Mouse (Mus musculus): ENCODE results near the gene Hoxd8.

The Hoxd8 gene

DNA sequence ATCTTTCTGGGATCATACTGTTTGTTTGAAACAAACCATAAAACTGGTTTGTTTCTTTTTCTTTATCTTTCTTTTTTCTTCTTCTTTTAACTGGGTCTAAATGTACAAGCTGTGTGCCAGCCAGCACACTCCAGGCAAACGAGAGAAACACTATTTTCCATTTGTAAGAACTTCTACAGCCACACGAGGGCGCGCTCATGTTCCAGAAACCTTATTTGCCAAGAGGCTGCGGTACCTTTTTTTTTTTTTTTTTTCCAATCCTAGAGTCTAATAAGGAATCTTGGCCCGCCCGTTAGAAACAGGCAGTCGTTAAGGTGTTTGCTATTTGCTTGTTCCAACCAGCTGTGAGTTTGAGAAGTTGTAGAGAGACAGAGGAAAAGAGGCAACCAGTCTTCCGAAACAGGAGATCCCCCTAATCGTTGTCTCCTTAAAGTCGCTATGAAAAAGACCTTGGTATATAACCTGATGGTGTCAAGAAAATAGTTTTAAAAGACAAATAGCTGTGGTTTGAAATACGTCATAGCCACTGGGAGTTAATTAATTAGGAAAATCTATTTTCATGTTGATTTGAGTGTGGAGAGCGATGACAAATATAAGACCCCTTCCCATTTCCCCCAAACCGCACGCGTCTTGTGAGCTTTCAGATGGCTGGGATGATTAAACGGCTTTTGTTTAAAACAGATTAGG lies 18.0 kb upstream of the Hoxd8 start:
- peak; percentile 50 to 64 for DNase-seq

DNA sequence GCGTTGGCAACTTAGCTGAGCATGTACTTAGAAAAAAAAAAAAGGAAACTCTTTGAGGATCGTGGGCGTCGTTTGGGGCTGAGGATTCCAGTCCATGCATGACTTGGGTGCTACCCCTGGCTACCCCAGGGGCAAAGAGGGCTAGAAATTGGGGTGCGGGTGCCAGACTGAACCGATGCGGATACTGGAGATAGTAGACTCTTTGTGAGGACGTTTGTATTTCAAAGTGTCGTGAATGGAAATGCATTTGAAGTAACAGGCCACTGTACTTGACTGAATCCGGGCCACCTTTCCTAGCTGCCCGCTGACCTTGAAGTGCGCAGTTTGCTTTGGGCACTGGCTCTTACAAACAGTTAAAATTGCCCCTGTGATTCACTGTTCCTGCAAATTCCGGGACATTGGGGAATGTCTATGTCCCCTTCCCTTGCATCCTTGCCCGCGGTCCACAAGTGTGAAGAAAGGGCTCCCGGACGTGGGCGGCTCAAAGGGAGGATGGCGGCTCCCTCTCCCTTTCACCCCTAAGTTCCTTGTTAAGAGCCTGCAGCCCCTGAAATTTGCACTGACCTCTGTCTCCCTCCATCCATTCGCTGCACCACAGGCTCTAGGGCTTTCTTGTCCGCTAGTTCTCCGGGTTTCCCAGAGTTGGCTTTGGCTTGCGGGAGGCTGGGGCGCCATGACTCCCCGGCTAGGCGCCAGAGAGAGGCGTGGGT lies 17.3 kb upstream of the Hoxd8 start:
- no peak for DNase-seq

DNA sequence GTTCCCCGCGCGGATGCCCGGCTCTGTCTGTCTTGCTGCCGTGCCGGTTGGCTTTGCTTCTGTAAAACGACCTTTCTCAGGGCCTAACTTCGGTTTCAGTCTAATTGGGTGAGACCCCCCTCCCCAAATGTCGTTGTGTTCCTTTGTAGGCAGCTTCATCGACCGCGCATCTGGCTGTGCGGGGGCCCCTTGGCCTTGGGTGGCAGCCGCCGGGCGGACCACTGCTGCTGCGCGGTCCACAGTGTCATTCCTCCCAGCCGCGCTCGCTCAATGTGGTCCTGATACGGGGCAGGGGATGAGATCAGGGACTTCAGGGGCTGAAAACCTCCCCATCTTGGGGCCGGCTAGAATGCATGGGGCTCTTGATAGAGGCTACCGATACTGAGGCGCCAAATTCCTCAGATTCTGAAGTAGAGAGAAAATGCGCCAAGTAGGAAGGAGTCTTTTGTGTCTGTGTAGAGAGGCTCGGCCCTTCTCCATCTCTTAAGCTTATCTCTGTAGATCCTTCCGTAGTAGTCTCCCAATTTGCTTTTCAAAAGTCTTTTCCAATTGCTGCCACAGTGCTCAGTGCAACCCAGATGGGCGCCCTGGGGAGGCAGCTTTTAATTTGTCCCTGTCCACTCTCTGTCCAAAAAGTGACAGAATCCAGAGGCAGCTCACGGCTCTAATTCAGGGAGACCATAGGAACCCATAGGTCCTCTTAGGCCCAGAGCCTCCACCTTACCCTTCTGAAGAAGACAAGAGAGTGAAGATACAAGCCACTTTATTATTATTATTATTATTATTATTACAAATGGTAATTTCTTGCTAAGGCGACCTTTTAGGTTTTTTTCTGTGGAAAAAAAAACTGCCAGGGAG lies 16.5 kb upstream of the Hoxd8 start:
- no peak for DNase-seq

DNA sequence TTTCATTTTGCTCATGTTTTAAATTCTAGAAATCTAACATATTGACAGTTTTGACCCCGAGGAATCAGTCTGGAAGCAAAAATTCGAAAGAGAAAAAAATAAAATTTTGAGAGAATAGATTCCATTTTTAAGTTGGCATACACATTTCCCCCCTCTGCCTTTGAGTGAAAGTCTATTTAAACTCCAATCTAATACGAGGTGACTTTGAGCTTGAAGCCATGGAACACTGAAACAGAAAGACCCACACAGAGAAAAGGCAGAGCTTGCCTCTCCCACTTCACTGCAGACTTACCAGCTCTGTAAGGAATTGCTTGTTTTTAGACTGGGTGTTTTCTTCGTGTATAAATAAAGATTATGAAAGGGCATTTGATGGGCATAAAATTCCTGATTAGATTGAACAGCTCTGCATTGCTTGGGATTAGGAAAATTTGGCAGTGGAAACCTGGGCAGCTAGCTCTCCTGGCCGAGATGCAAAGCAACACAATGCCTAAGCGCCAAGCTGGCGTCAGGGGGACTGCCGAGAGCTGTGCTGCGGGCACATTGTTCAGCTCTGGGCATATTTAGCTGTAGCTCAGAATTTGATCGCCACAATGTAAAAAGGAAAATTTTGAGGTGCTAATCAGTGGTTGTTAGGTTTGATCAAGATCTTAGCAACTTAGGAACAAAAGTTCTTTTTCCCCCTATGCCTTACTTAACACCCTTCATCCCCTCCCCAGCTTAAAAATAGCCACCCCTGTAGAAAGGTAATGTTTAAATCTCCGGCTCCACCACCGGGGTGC lies 15.4 kb upstream of the Hoxd8 start:
- no peak for DNase-seq

DNA sequence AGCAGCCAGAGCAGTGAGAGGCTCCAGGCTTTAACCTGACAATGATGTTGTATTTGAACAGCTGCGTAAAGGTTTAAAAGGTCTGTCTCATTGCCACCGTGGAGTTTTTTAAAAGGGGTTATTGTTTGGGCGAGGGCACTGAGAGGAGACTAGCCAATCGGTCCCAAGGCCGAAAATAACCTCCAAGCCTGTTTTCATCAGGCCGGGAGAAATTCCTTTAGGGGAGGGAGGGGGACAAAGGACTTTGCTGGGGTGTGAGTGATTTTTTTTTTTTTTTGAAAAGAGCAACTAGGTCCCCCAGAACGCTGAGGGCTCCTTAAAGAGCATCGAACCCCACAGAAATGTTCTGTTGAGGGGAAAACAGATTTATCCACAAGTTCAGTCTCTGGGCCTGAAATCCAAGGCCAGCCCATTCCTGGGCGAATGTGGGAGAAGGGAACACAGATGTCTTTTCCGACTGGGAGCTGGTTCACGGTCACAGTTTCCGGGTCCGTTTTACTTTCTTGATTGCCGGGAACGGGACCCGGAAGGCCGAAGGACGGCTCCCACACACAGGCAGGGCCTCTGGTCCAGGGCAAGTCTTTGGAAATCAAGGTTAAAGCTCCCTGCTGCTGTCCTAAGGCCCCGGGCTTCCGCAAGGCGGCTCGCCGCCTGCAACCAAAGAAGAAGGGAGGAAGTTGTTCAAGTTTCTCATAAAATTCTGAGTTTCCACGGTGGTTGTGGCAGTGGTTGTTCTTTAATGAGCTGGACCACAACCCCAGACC lies 14.7 kb upstream of the Hoxd8 start:
- no peak for DNase-seq

DNA sequence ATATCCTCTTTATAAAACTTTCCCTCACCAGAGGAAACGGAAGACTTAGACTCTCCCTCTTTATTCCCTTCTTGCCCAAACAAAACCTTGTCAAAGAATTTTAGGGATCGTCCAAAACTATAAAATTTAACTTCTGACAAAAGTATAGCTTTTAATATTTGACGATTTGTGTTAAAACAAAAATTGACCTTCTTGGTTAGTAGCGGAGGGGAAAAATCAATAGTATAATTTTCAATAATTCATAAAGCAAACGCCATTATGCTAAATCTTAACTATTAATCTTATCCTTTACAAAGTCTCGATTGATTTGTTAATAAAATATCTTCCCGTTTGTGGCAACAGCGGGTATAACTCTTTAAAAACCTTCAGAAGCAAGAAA lies 14.1 kb upstream of the Hoxd8 start:
- DNase-seq = no peak

DNA sequence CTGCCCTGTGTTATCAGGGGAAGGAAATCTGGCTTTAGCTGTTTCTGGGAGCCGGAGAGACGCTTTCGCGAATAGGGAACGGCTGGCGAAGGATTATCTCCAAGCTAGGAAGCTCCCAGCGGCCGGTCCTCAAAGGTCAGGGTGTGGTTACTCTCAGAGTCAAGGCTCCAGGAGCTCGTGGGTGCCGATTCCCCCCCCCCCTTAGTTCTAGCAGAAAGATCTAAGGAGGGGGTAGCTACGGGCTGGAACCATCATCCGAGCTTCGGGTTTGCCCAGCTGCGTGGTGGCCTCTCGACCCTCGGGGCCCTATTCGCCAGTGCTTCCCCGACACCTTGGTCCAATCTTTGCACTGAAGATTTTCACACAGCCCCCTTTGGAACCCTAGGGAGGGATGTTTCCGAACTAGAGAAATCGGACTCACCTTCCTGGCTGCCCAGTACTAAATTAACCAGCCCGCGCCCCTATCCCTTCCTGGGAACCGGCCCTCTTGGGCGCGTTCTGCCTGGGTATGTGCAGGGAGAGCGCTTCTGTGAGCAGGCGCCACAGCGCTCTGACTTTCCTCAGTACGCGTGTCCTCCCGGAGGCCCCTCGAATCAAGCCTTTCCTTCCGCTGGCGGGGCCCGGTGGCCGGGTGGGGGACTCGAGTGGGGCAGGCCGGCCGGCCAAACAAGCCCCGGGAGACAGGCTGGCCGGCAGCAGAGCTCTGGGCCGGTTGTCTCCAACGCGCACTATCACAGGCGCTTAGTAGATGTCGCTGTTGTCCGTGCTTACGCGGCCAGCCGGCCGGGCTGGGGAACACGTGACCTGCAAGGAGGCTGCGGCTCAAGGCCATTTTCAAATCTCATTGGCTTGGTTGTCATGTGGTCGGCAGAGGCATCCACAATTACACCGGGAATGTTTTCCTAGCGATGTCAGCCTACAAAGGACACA lies 13.1 kb upstream of the Hoxd8 start, which contains the start of gene Hoxd10:
Gene Hoxd10 (plus strand): TSS at position 903 of the 930 bp plus-strand sequence.
- no peak for DNase-seq

DNA sequence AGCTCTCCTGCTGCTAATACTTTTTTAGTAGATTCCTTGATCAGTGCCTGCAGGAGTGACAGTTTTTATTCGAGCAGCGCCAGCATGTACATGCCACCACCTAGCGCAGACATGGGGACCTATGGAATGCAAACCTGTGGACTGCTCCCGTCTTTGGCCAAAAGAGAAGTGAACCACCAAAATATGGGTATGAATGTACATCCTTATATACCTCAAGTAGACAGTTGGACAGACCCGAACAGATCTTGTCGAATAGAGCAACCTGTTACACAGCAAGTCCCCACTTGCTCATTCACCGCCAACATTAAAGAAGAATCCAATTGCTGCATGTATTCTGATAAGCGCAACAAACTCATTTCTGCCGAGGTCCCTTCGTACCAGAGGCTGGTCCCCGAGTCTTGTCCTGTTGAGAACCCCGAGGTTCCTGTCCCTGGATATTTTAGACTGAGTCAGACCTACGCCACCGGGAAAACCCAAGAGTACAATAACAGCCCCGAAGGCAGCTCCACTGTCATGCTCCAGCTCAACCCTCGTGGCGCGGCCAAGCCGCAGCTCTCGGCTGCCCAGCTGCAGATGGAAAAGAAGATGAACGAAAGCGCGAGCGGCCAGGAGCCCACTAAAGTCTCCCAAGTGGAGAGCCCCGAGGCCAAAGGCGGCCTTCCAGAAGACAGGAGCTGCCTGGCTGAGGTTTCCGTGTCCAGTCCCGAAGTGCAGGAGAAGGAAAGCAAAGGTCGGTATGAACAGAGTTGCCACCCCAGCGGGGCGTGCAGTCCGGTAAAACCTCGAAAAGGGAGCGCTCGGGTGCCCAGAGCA lies 12.2 kb upstream of the Hoxd8 start:
- no peak for DNase-seq

DNA sequence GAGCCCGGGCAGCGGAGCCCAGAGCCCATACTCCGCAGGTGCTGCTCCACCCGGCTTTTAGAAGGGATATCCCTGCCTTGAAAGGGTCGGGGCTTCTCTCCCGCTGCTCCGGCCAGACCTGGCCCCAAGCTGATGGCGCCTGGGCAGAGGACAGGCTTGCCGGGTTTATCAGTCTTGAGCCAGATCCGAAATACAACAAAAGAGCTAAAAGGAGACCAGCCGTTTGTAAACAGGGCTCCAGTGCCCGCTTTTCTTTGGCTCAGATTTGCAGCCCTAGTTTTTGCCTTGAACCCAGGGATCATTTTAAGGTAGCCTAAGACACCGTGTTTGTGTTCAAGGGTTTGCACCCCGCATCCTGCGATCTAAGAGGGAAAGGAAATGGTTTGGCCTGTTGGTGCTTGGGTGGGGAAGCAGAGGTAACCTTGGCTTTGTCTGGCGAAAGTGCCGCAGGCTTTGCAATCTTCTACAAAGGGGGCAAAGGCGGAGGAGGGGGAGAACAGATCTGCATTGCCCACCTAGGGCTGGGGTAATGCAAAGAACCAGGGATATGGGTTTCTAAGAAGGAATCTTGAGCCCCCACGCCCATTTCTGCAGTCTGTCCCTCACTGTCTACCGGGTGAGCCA lies 11.5 kb upstream of the Hoxd8 start:
- DNase-seq = no peak

DNA sequence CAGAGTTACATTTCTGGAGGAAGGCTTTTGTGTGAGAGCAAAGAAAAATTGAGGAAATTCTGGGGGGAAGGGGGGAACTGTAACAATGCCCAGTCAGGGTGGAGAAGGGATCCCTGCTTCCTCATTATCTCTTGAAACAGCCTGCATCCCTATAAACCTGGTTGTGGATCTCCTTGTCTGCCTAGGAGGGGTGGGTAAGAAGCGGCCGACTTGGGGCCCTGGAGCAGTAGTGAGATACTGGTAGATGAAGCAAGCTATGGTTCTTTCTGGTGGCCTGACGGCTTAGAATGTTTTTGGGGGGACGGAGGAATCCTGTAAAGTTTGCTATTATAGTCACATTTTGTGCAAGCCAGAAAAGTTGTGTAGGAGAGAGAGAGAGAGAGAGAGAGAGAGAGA lies 11.0 kb upstream of the Hoxd8 start:
- DNase-seq = no peak

DNA sequence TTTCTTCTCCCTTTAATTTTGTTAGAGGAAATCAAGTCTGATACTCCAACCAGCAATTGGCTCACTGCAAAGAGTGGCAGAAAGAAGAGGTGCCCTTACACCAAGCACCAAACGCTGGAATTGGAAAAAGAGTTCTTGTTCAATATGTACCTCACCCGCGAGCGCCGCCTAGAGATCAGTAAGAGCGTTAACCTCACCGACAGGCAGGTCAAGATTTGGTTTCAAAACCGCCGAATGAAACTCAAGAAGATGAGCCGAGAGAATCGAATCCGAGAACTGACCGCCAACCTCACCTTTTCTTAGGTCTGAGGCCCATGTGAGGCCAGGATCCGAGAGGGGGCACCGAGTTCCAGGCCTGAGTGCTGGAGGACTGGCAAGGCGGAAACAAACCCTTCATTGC lies 10.3 kb upstream of the Hoxd8 start:
- no peak for DNase-seq

DNA sequence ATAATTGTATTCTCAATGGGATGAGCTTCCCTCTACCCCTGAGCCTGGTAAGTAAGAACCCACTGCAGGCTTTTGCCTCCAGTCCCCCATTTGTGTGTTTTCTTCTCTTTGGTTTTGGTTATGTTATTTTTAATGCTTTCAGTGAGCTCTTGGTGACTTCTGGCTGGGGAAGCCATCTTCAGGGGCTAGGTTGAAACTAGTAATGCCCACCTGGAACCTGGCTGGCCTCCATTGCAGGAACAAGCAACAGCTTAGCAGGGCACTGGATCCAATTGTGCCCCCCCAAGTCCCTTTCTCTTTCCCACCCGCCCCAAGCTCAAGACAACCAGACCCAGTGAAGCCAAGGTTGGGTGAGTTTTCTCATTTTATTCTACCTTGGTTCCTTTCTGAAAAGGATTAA lies 9.0 kb upstream of the Hoxd8 start:
- no peak for DNase-seq

DNA sequence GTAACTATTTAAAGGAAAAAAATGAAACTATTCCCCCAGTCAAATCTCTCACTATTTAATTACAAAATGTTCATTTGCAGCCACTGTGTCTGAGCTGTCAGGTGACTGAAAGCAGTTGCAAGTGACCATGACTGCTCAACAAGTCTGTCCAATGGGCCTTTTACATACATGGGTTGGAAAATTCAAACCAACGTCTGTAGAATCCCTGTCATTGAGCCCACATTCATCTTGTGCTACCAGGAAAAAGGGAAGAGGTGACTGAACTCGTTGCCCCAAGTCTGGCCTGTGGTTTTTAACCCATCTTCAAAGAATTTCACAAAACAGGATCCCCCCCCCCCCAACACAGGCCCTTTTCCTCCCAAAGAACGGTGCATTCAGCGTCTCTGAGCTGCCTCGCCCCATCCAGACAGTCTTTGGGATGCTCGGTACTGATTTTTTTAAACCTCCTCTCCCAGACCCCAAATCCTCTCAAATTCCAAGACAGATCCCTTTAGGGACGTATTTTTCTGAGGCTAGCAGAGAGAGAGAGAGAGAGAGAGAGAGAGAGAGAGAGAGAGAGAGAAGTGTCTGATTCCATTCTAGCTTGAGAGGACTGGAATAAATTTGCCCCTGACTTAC lies 8.5 kb upstream of the Hoxd8 start:
- no peak for DNase-seq

DNA sequence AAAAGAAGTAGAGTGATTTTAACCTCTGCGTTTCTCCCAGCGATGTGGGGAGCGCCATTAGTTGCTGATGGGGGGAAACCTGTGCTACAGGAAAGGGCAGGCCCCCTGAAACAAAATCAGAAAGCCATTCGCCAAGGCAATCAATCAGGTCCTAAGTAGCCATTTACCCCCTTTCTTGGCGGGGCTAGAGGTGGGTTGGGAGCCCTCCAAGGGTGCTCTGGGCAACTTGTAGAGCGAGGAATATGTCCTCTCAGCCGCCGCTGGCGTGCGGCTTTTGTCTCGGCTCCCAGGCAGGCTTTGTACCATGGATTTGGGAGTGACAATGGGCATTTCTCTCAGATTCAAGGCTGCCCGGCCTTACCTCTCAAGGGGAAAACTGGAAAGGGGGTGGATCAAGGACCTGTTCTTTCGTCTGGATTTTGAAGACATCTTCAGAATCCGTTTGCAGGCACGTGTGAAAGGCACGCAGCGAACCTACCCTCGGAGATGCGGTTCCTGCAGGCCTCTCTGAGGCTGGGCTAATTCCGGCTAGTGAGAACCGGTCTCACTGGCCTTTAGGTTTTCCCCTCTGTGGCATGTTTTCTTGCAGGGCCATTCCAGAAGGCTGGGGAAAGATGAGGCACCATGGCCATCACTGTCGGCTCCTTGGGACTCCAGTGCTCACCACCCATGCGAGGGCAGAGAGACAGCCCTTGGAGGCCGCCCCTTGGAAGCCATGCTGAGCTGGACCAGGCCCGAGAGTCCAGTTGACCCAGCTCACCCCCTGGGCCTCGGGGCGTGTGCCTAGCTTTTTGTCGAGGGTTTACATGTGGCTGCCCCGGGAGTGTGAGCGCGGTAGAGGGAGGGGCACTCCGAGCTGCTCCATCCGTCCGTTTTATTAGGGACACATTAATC lies 7.7 kb upstream of the Hoxd8 start:
- no peak for DNase-seq

DNA sequence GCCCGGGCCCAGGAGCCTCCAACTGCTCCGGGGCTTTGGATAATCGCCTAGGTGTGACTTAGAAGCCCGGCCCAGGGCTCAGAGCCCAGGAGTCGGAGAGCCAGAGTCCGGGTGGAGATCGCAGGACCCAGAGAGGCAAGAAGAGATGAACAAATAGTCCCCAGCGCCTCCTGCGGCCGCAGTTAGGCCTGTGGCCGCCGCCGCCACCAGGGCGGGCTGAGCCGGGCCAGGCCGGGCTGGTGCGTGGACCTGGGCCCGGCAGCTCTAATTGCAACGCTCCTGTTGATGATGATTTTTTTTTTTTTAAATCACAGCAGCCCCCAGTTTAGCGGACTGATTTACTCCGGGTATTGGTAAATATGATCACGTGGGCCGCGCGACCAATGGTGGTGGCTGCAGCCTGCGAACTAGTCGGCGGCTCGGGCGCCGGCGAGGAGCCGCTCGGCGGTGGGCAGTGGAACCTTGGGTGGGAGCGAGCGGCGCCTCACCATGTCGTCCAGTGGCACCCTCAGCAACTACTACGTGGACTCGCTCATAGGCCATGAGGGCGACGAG lies 6.8 kb upstream of the Hoxd8 start, which contains the start of gene Hoxd9:
Gene Hoxd9 (plus strand): TSS at position 161 of the 555 bp plus-strand sequence.
- DNase-seq = no peak

DNA sequence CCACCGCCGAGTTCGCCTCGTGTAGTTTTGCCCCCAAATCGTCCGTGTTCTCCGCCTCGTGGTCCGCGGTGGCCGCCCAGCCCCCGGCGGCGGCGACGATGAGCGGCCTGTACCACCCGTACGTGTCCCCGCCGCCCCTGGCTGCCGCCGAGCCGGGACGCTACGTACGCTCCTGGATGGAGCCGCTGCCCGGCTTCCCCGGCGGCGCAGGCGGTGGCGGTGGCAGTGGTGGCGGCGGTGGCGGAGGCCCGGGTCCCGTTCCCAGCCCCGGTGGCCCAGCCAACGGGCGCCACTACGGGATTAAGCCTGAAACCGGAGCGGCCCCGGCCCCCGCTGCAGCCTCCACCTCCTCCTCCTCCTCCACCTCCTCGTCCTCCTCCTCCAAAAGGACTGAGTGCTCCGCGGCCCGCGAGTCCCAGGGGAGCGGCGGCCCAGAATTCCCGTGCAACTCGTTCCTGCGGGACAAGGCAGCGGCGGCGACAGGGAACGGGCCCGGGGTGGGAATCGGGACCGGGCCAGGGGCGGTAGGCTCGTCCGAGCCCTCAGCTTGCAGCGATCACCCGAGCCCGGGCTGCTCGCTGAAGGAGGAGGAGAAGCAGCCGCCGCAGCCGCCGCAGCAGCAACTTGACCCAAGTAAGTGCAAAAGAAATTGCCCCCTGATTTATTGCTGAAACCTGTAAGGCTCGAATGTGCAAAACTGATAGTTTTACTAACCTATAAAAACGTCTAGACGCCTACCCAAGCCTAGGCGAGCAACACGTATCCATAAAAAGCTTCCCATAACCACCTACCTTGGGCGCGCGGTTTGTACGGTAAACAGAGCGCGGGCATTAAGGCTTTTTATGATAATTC lies 6.0 kb upstream of the Hoxd8 start:
- DNase-seq = no peak

DNA sequence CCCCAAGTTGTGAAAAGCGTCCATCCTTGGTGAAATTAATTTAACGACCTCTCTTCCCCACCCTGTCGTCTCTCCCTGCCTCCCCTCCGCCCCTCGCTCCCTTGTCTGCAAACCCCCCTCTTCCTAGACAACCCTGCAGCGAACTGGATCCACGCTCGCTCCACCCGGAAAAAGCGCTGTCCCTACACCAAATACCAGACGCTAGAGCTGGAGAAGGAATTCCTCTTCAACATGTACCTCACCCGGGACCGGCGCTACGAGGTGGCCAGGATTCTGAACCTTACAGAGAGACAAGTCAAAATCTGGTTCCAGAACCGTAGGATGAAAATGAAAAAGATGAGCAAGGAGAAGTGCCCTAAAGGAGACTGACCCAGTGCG lies 5.4 kb upstream of the Hoxd8 start:
- DNase-seq = no peak

Data from cerebellum, postnatal 25 days (tissue).